ENCODE assay signal across 27 mouse cellular contexts in the genomic region with DNA sequence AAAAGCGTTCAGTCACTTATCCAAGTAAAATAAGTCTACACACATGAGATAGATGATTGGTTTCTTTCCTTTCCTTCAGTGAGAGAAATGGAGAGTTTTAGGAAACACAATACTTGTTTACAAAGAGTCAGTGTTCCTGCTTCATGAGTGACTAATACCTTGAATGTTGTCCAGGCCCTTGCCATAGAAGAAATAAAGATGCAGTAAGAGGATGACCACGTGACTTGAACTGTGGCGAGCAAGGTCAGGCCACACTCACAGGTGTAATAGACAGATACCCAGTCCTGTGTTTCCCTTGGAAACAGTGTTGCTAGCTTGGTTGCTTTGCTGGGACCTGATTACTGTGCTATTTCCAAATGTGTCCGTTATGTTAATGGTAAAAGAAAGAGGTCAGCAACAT. TPM values are rescaled to one million over a fixed set of nuclear protein-coding genes. Genes with fewer than 3 reads are reported as not detected.
DNase-seq lines count a peak whose midpoint lies in the region; TF ChIP-seq lines count a peak whose summit lies in the region.
"Had no signal": no experiment of that assay in that cellular context is flagged by ENCODE, and none has a peak within 500 bp of the region (broad histone marks: within the 10 kb centered on the region; RNA-seq: fewer than 3 reads in every experiment).

No protein-coding gene starts in this region.

- H3K36me3 ChIP-seq in CH12.LX (replicated peaks in 1 of 2; ENCODE audit: control insufficient read depth in 1 of 2, insufficient read depth in 1 of 2, low read length in 1 of 2) (peaks cover 19 to 86% of the 10 kb centered on the region in 2 experiments), macrophage (ENCODE audit: inconsistent target) (no peaks in the 10 kb centered on the region)
- H3K36me3 ChIP-seq: embryonic facial prominence, embryonic 10.5 days; embryonic facial prominence, embryonic 13.5 days; forebrain, embryonic 10.5 days; hindbrain, embryonic 10.5 days; hindbrain, embryonic 13.5 days; intestine, embryonic 15.5 days had no signal

- TF ChIP-seq POLR2A in CH12.LX (IDR thresholded peaks at IDR 0.05; ENCODE audit: low read depth, low read length) = no peak

- intact Hi-C loops in heart, postnatal 25 days (cut with DNase I) = no loop called here

- H3K9me3 ChIP-seq in CH12.LX (replicated peaks; ENCODE audit: low read length) = no peaks in the 10 kb centered on the region
- H3K9me3 ChIP-seq: embryonic facial prominence, embryonic 10.5 days; embryonic facial prominence, embryonic 13.5 days; forebrain, embryonic 10.5 days; forebrain, embryonic 13.5 days; hindbrain, embryonic 10.5 days; hindbrain, embryonic 13.5 days; intestine, embryonic 15.5 days had no signal

- H3K27me3 ChIP-seq in CH12.LX (replicated peaks) = no peaks in the 10 kb centered on the region
- H3K27me3 ChIP-seq: embryonic facial prominence, embryonic 13.5 days; forebrain, embryonic 13.5 days; hindbrain, embryonic 13.5 days; intestine, embryonic 15.5 days; Patski had no signal

- H3K4me3 ChIP-seq in CH12.LX (replicated peaks in 1 of 3; ENCODE audit: low read depth in 2 of 3, low read length in 2 of 3, poor library complexity in 1 of 3) (no peak overlapping the region), macrophage (ENCODE audit: inconsistent target) (no peak overlapping the region)
- H3K4me3 ChIP-seq: embryonic facial prominence, embryonic 10.5 days; embryonic facial prominence, embryonic 13.5 days; erythroblast, embryonic 14.5 days; forebrain, embryonic 10.5 days; forebrain, embryonic 13.5 days; hindbrain, embryonic 10.5 days; hindbrain, embryonic 13.5 days; intestine, embryonic 15.5 days had no signal

- H3K4me1 ChIP-seq in CH12.LX (ENCODE audit: control insufficient read depth in 1 of 2, insufficient read depth in 2 of 2) = peaks cover 40 to 94% of the 10 kb centered on the region in 2 experiments
- H3K4me1 ChIP-seq: embryonic facial prominence, embryonic 10.5 days; forebrain, embryonic 10.5 days; forebrain, embryonic 13.5 days; hindbrain, embryonic 10.5 days; hindbrain, embryonic 13.5 days; intestine, embryonic 15.5 days had no signal

- no peak overlapping the region for H3K9ac ChIP-seq in CH12.LX (ENCODE audit: insufficient read depth, low read depth)
- H3K9ac ChIP-seq: embryonic facial prominence, embryonic 13.5 days; forebrain, embryonic 13.5 days; hindbrain, embryonic 13.5 days; intestine, embryonic 15.5 days had no signal

- DNase-seq in heart, adult 11 months = peak; percentile 42
- no peak for DNase-seq in heart, postnatal 25 days (ENCODE audit: low spot score)
- no peak for DNase-seq in CH12.LX (ENCODE audit: extremely low read depth)
- no peak for DNase-seq in urinary bladder, postnatal 36 days (ENCODE audit: low spot score in 2 of 2)
- DNase-seq in urinary bladder, postnatal 25 days (ENCODE audit: low spot score) = no peak
- DNase-seq: adrenal gland, adult 2 months; adrenal gland, postnatal 25 days; B cell, adult 2 months; cerebellum, adult 11-12 months; cerebellum, adult 8-10 months; cerebellum, postnatal 10 days; cerebellum, postnatal 36 days; embryo, embryonic 11 days; gastrocnemius, postnatal 10 days; gastrocnemius, postnatal 36 days; heart, postnatal 36 days had no signal

- no peak for TF ChIP-seq RAD21 in CH12.LX (IDR thresholded peaks at IDR 0.05; ENCODE audit: low read depth, low read length)

- in situ Hi-C loops in CH12.LX (cut with MboI; ENCODE audit: low pct_ligation_motif_present, low pct_unique_long_range_greater_than_20kb, low sequenced_read_pairs) = no loop called here

- peak overlapping the region; percentile 61; the same call in 1 of the 2 replicates for H3K27ac ChIP-seq in CH12.LX (ENCODE audit: insufficient read depth, low read depth)
- 0 out of 2 replicates have a peak overlapping the region, but pooled peaks have one; percentile 97 for H3K27ac ChIP-seq in macrophage
- H3K27ac ChIP-seq: embryonic facial prominence, embryonic 10.5 days; embryonic facial prominence, embryonic 13.5 days; forebrain, embryonic 10.5 days; forebrain, embryonic 13.5 days; hindbrain, embryonic 10.5 days; hindbrain, embryonic 13.5 days; intestine, embryonic 15.5 days had no signal

- no peak for TF ChIP-seq EP300 in CH12.LX (IDR thresholded peaks at IDR 0.05; ENCODE audit: low read length)

- no peak for TF ChIP-seq CTCF in CH12.LX (conservative IDR thresholded peaks at IDR 0.05 in 1 of 2, IDR thresholded peaks at IDR 0.05 in 1 of 2; ENCODE audit: low read depth in 2 of 2, low read length in 2 of 2)

- WGBS in macrophage (ENCODE audit: missing documents) = 98% methylated on average over 4 of the region's 4 CpGs

- peaks cover 24% of the 10 kb centered on the region for H3K79me2 ChIP-seq in CH12.LX (replicated peaks; ENCODE audit: control insufficient read depth, extremely low read depth, insufficient read depth, poor library complexity, severe bottlenecking)
- peaks cover 30% of the 10 kb centered on the region for H3K79me2 ChIP-seq in macrophage (ENCODE audit: inconsistent target)

- dilution Hi-C loops in CH12.LX (cut with MboI; ENCODE audit: extremely low pct_ligation_motif_present, extremely low pct_unique_long_range_greater_than_20kb, low sequenced_read_pairs) = no loop called here

- no peak overlapping the region; the same call in 1 of the 2 replicates for H3K4me2 ChIP-seq in CH12.LX (ENCODE audit: insufficient read depth, low read depth, poor library complexity, severe bottlenecking)
- H3K4me2 ChIP-seq: embryonic facial prominence, embryonic 13.5 days; forebrain, embryonic 13.5 days; heart, embryonic 11.5 days; hindbrain, embryonic 13.5 days; intestine, embryonic 15.5 days had no signal

TF ChIP-seq in CH12.LX, 34 proteins besides CTCF, POLR2A, EP300 and RAD21:
- no peak for TF ChIP-seq USF2 (conservative IDR thresholded peaks at IDR 0.05; ENCODE audit: low read depth, low read length)
- peak; percentile 14; the same call in 1 of the 2 replicates for TF ChIP-seq USF1 (IDR thresholded peaks at IDR 0.05; ENCODE audit: low read depth, low read length)
- TF ChIP-seq MYC (IDR thresholded peaks at IDR 0.05; ENCODE audit: low read depth, low read length) = no peak
- TF ChIP-seq BHLHE40 (IDR thresholded peaks at IDR 0.05; ENCODE audit: low read depth, low read length) = 0 out of 2 replicates have a peak, but pooled peaks have one; percentile 11
- no peak for TF ChIP-seq SIN3A (IDR thresholded peaks at IDR 0.05; ENCODE audit: low read length)
TF ChIP-seq in CH12.LX: peak in this region for 2.

RNA-seq across cellular contexts. Expression of a gene that starts 23.4 kb away (rescaled TPM):
- total RNA-seq in heart, postnatal 25 days (2021) = 10 to 100 TPM; 17.4 to 23.9 TPM
- total RNA-seq in CH12.LX (2012; rRNA removed) (23.5 and 34.7 TPM in 2 replicates), CH12.LX (2014; rRNA removed) (45.8 and 47.9 TPM in 2 replicates)
- polyA plus RNA-seq in CH12.LX (2012; ENCODE audit: insufficient read length, low read depth) (51.6 and 53.7 TPM in 2 replicates), macrophage (2018) (9.2 to 16.8 TPM (median 15.2 TPM) in 3 replicates)
- 100 to 1,000 TPM in 1 of 26 experiments, 10 to 100 TPM in 25; 35.8 to 104 (median 61.4) TPM for total RNA-seq in macrophage (2018; cell fraction: chromatin; rRNA removed)
- total RNA-seq in macrophage (2018; cell fraction: cytosol; rRNA removed) = 10 to 100 TPM; 10.4 to 21.1 (median 16.8) TPM
- total RNA-seq in macrophage (2018; cell fraction: nucleus; rRNA removed) = 10 to 100 TPM; 25.9 to 99.4 (median 49.8) TPM
- polyA plus RNA-seq: erythroblast, embryonic 14.5 days had no signal
